Mouse (Mus musculus): Measurements from ENCODE around the gene Hpn.

- no peak for TF ChIP-seq POLR2A (IDR thresholded peaks at IDR 0.05; ENCODE audit: borderline replicate concordance, insufficient read depth, low read length)
- no peak; the same call in 1 of the 2 replicates for TF ChIP-seq CTCF (IDR thresholded peaks at IDR 0.05; ENCODE audit: borderline replicate concordance, insufficient read depth, low read depth, low read length)
These were observed 444 bp downstream of the Hpn start for GRCm38 (mm10) chr7:31114646-31115045.
